Mouse (Mus musculus) MEL (cell line): ENCODE data around the gene Sipa1l3. TPM values are rescaled to one million over a fixed set of nuclear protein-coding genes. Genes with fewer than 3 reads are reported as not detected.

Experiments
- DNase-seq: peaks from one replicate; pipeline ENCODE4 v3.0.0; 2011; ENCODE audit warnings: low read depth, low spot score
- H3K27ac ChIP-seq: 2 replicates; pipeline ENCODE4 v1.5.1; 2012; ENCODE audit warnings: low read depth, mild to moderate bottlenecking, control low read depth, low read length, moderate library complexity; ENCODE audit not compliant: control insufficient read depth
- H3K27me3 ChIP-seq, 2 experiments: fragments of 150-350 bp in 1 of 2; sonication (generic) in 1 of 2; 2 replicates each; pipeline ENCODE4 v1.6.1; 2012; ENCODE audit warnings: low read length in 2 of 2, mild to moderate bottlenecking in 2 of 2, improper control_type of control experiment in 1 of 2, moderate library complexity in 1 of 2; ENCODE audit not compliant: insufficient read depth in 2 of 2, control insufficient read depth in 1 of 2
- H3K36me3 ChIP-seq, 2 experiments: 2 replicates each; pipeline ENCODE4 v1.6.1; 2012 to 2014; ENCODE audit warnings: low read length in 2 of 2, improper control_type of control experiment in 1 of 2, inconsistent platforms in 1 of 2, mild to moderate bottlenecking in 1 of 2; ENCODE audit not compliant: insufficient read depth in 2 of 2, control insufficient read depth in 1 of 2
- H3K4me1 ChIP-seq, 2 experiments: fragments of 150-350 bp in 1 of 2; sonication (generic) in 1 of 2; 2 replicates each; pipeline ENCODE4 v1.6.1; 2012; ENCODE audit warnings: low read length in 2 of 2, improper control_type of control experiment in 1 of 2, mild to moderate bottlenecking in 1 of 2; ENCODE audit not compliant: insufficient read depth in 2 of 2, control insufficient read depth in 1 of 2
- H3K4me3 ChIP-seq, 2 experiments: fragments of 150-350 bp in 1 of 2; sonication (generic) in 1 of 2; 2 replicates each; pipeline ENCODE4 v1.5.1; 2012; ENCODE audit warnings: low read depth in 2 of 2, low read length in 2 of 2, mild to moderate bottlenecking in 2 of 2, moderate library complexity in 2 of 2, control low read depth in 1 of 2, improper control_type of control experiment in 1 of 2; ENCODE audit not compliant: control insufficient read depth in 1 of 2, insufficient read depth in 1 of 2
- H3K79me2 ChIP-seq: 2 replicates; pipeline ENCODE4 v1.6.1; 2012; ENCODE audit warnings: mild to moderate bottlenecking, low read length, moderate library complexity; ENCODE audit not compliant: control insufficient read depth, poor library complexity, insufficient read depth
- H3K9ac ChIP-seq: 2 replicates; pipeline ENCODE4 v1.6.1; 2012; ENCODE audit warnings: low read depth, mild to moderate bottlenecking, control low read depth, low read length, moderate library complexity; ENCODE audit not compliant: control insufficient read depth, poor library complexity, severe bottlenecking
- H3K9me3 ChIP-seq: fragments of 150-350 bp; sonication (generic); replicated peaks from 2 replicates; pipeline ENCODE4 v1.6.1; 2012; ENCODE audit warnings: mild to moderate bottlenecking, low read length, improper control_type of control experiment, moderate library complexity; ENCODE audit not compliant: insufficient read depth
- BHLHE40 ChIP-seq: IDR thresholded peaks from 2 replicates; pipeline ENCODE4 v1.6.1; 2012; ENCODE audit warnings: low read depth, mild to moderate bottlenecking, inconsistent platforms, low read length, improper control_type of control experiment, borderline replicate concordance
- E2F4 ChIP-seq: IDR thresholded peaks from 2 replicates; pipeline ENCODE4 v1.6.1; 2011; ENCODE audit warnings: low read depth, low read length, improper control_type of control experiment, borderline replicate concordance
- ELF1 ChIP-seq: IDR thresholded peaks from 2 replicates; pipeline ENCODE4 v1.6.1; 2014; ENCODE audit warnings: low read depth, mild to moderate bottlenecking, inconsistent platforms, low read length, improper control_type of control experiment, moderate library complexity
- ETS1 ChIP-seq: IDR thresholded peaks from 2 replicates; pipeline ENCODE4 v1.6.1; 2012; ENCODE audit warnings: low read depth, mild to moderate bottlenecking, inconsistent platforms, low read length, improper control_type of control experiment, moderate library complexity
- HCFC1 ChIP-seq: IDR thresholded peaks from 2 replicates; pipeline ENCODE4 v1.6.1; 2012; ENCODE audit warnings: low read depth, mild to moderate bottlenecking, inconsistent platforms, low read length, improper control_type of control experiment, moderate library complexity
- JUND ChIP-seq: IDR thresholded peaks from 2 replicates; pipeline ENCODE4 v1.6.1; 2011; ENCODE audit warnings: low read depth, mild to moderate bottlenecking, improper control_type of control experiment, low read length
- MAX ChIP-seq: IDR thresholded peaks from 2 replicates; pipeline ENCODE4 v1.6.1; 2011; ENCODE audit warnings: low read length, improper control_type of control experiment
- MEF2A ChIP-seq: IDR thresholded peaks from 2 replicates; pipeline ENCODE4 v1.6.1; 2014; ENCODE audit warnings: low read depth, mild to moderate bottlenecking, inconsistent platforms, low read length, improper control_type of control experiment; ENCODE audit not compliant: poor library complexity, insufficient replicate concordance, severe bottlenecking; ENCODE audit errors: extremely low read depth
- NRF1 ChIP-seq: IDR thresholded peaks from 2 replicates; pipeline ENCODE4 v1.6.1; 2014; ENCODE audit warnings: low read depth, mild to moderate bottlenecking, inconsistent platforms, low read length, improper control_type of control experiment, moderate library complexity; ENCODE audit not compliant: poor library complexity, insufficient read depth, severe bottlenecking
- POLR2A ChIP-seq, 2 experiments: IDR thresholded peaks; 2 replicates each; pipeline ENCODE4 v1.6.1; 2011 to 2012; ENCODE audit warnings: low read length in 2 of 2, mild to moderate bottlenecking in 2 of 2, control low read depth in 1 of 2, improper control_type of control experiment in 1 of 2, low read depth in 1 of 2, moderate library complexity in 1 of 2; ENCODE audit not compliant: control insufficient read depth in 1 of 2, insufficient read depth in 1 of 2, poor library complexity in 1 of 2
- POLR2AphosphoS5 ChIP-seq: IDR thresholded peaks from 2 replicates; pipeline ENCODE4 v1.6.1; 2012; ENCODE audit warnings: low read depth, borderline replicate concordance, mild to moderate bottlenecking, inconsistent platforms, low read length, moderate library complexity, mixed read lengths
- RAD21 ChIP-seq: IDR thresholded peaks from 2 replicates; pipeline ENCODE4 v1.6.1; 2011; ENCODE audit warnings: mild to moderate bottlenecking, low read depth, low read length, improper control_type of control experiment
- SIN3A ChIP-seq: IDR thresholded peaks from 2 replicates; pipeline ENCODE4 v1.6.1; 2012; ENCODE audit warnings: low read length, improper control_type of control experiment, inconsistent platforms
- SMC3 ChIP-seq: IDR thresholded peaks from 2 replicates; pipeline ENCODE4 v1.6.1; 2011; ENCODE audit warnings: low read depth, low read length, improper control_type of control experiment
- TBP ChIP-seq: IDR thresholded peaks from 2 replicates; pipeline ENCODE4 v1.8.0; 2011; ENCODE audit warnings: low read depth, low read length, improper control_type of control experiment
- TCF12 ChIP-seq: IDR thresholded peaks from 2 replicates; pipeline ENCODE4 v1.6.1; 2014; ENCODE audit warnings: low read depth, mild to moderate bottlenecking, inconsistent platforms, low read length, improper control_type of control experiment, moderate library complexity
- USF2 ChIP-seq, 2 experiments: IDR thresholded peaks; 2 replicates each; pipeline ENCODE4 v1.6.1; 2011 to 2012; ENCODE audit warnings: improper control_type of control experiment in 2 of 2, low read length in 2 of 2, borderline replicate concordance in 1 of 2, inconsistent platforms in 1 of 2, low read depth in 1 of 2, mild to moderate bottlenecking in 1 of 2; ENCODE audit not compliant: insufficient read depth in 1 of 2
- ZKSCAN1 ChIP-seq: IDR thresholded peaks from 2 replicates; pipeline ENCODE4 v1.6.1; 2012; ENCODE audit warnings: low read depth, mild to moderate bottlenecking, inconsistent platforms, low read length, improper control_type of control experiment, moderate library complexity
- ZMIZ1 ChIP-seq: IDR thresholded peaks from 2 replicates; pipeline ENCODE4 v1.6.1; 2012; ENCODE audit warnings: low read depth, mild to moderate bottlenecking, inconsistent platforms, low read length, improper control_type of control experiment, moderate library complexity
- polyA plus RNA-seq, 2 experiments: library from polyadenylated mRNA; stranded (reverse) in 1 of 2; unstranded in 1 of 2; fragments of >175 nt in 1 of 2; fragments of >200 nt in 1 of 2; gene quantifications; 2 replicates each; pipeline versions ENCODE4 v1.2.1 to v1.2.4; 2012; ENCODE audit warnings: low replicate concordance in 2 of 2, low read depth in 1 of 2; ENCODE audit not compliant: insufficient read length in 2 of 2, insufficient read depth in 1 of 2, missing spikeins in 1 of 2
- total RNA-seq: library from RNA; depleted of rRNA; stranded (reverse); fragments of 300-350 nt; gene quantifications from 2 replicates; pipeline ENCODE4 v1.2.3, GENCODE M21; 2012

Sipa1l3 gene
- total and polyA plus RNA-seq, 3 experiments: 14.9 to 49.4 TPM; not detected in 1

GRCm38 (mm10) chr7:29396216-29396942 lies 122.1 kb downstream of the Sipa1l3 start:
- Histone ChIP-seq H3K79me2 (no peaks in the 10 kb centered on the region), H3K9ac (no peak overlapping the region), H3K27ac (no peak overlapping the region), H3K27me3 (no peaks in the 10 kb centered on the region), H3K4me3 (no peak overlapping the region), H3K4me1 (peaks cover 18 to 39% of the 10 kb centered on the region in 2 experiments), H3K9me3 (no peaks in the 10 kb centered on the region), H3K36me3 (peaks cover 0 to 26% of the 10 kb centered on the region in 2 experiments; a peak in 2 of 4 replicates)
- no peak for TF ChIP-seq POLR2AphosphoS5
- TF ChIP-seq TBP: no peak
- no peak for TF ChIP-seq TCF12
- no peak for TF ChIP-seq MEF2A
- no peak for TF ChIP-seq ZMIZ1
- TF ChIP-seq ETS1: no peak
- no peak for TF ChIP-seq BHLHE40
- no peak for DNase-seq

- no peaks in the 10 kb centered on the region for H3K9me3 ChIP-seq
- H3K27ac ChIP-seq: no peak overlapping the region
- TF ChIP-seq NRF1: no peak
- no peak for TF ChIP-seq ELF1
- no peak for TF ChIP-seq SMC3
- no peak for TF ChIP-seq USF2 (IDR thresholded peaks at IDR 0.05; ENCODE audit: borderline replicate concordance in 1 of 2, insufficient read depth in 1 of 2, low read depth in 1 of 2, low read length in 2 of 2)
- TF ChIP-seq POLR2AphosphoS5: no peak
- TF ChIP-seq POLR2A (IDR thresholded peaks at IDR 0.05; ENCODE audit: control insufficient read depth in 1 of 2, insufficient read depth in 1 of 2, low read depth in 1 of 2, low read length in 2 of 2, poor library complexity in 1 of 2): no peak
- no peak for TF ChIP-seq JUND
- no peak for TF ChIP-seq MAX
- no peak for TF ChIP-seq E2F4
- TF ChIP-seq ZKSCAN1: no peak
- no peak for TF ChIP-seq RAD21
- no peak for TF ChIP-seq HCFC1
- TF ChIP-seq SIN3A: no peak
These were observed 123.3 kb downstream of the Sipa1l3 start for GRCm38 (mm10) chr7:29395179-29395578.

More at GRCm38 (mm10) chr7:29395179-29395578, 123.3 kb downstream of the Sipa1l3 start:
- Histone ChIP-seq H3K9ac (no peak overlapping the region), H3K36me3 (peaks cover 0 to 38% of the 10 kb centered on the region in 2 experiments; a peak in 2 of 4 replicates), H3K79me2 (no peaks in the 10 kb centered on the region), H3K4me1 (peaks cover 26 to 50% of the 10 kb centered on the region in 2 experiments), H3K27me3 (no peaks in the 10 kb centered on the region), H3K4me3 (no peak overlapping the region)
- DNase-seq: no peak
